Mouse (Mus musculus) forelimb bud, embryonic 11.5 days (tissue): Measurements from ENCODE around the gene Itgbl1.
"Not testable (repeated sequence)": the region's sequence is repeated elsewhere in the genome, so short reads cannot be mapped to it uniquely, and the experiment has no call there.

ENCODE experiments used
- DNase-seq: peaks from one replicate; pipeline ENCODE4 v3.0.0-alpha.2; 2012; ENCODE audit warnings: low read depth, low spot score

Gene Itgbl1

GRCm38 (mm10) chr14:123659921-123660385, at the start of gene Itgbl1:
Gene Itgbl1, plus strand, starts transcription at chr14:123659971.
- no peak for DNase-seq

- no peak for DNase-seq
These were observed 36.8 kb upstream of the Itgbl1 start for GRCm38 (mm10) chr14:123622969-123623368.

- DNase-seq = peak; percentile 35
These were observed 33.1 kb upstream of the Itgbl1 start, which contains the start of gene Nalcn for GRCm38 (mm10) chr14:123626501-123627179. Gene Nalcn, minus strand, starts transcription at chr14:123627144.

- no peak for DNase-seq
These were observed 32.6 kb upstream of the Itgbl1 start for GRCm38 (mm10) chr14:123627180-123627562.

GRCm38 (mm10) chr14:123661091-123661491, 1.3 kb downstream of the Itgbl1 start:
- DNase-seq = peak; percentile 25

- DNase-seq = no peak
These were observed 2.6 kb downstream of the Itgbl1 start for GRCm38 (mm10) chr14:123662386-123662785.

- no peak for DNase-seq
These were observed 3.4 kb downstream of the Itgbl1 start for GRCm38 (mm10) chr14:123663206-123663605.

GRCm38 (mm10) chr14:123664451-123664850, 4.7 kb downstream of the Itgbl1 start:
- DNase-seq = no peak

- DNase-seq = not testable (repeated sequence)
These were observed 11.3 kb downstream of the Itgbl1 start for GRCm38 (mm10) chr14:123671076-123671475.

GRCm38 (mm10) chr14:123678091-123678490, 18.3 kb downstream of the Itgbl1 start:
- DNase-seq = no peak

GRCm38 (mm10) chr14:123714751-123715150, 55.0 kb downstream of the Itgbl1 start:
- DNase-seq = no peak

- DNase-seq = no peak
These were observed 82.3 kb downstream of the Itgbl1 start for GRCm38 (mm10) chr14:123742055-123742454.

GRCm38 (mm10) chr14:123751017-123751416, 91.2 kb downstream of the Itgbl1 start:
- no peak for DNase-seq

GRCm38 (mm10) chr14:123759534-123759933, 99.8 kb downstream of the Itgbl1 start:
- DNase-seq = no peak

- no peak for DNase-seq
These were observed 100.3 kb downstream of the Itgbl1 start for GRCm38 (mm10) chr14:123760079-123760478.

GRCm38 (mm10) chr14:123801744-123802143, 142.0 kb downstream of the Itgbl1 start:
- no peak for DNase-seq

- no peak for DNase-seq
These were observed 177.9 kb downstream of the Itgbl1 start for GRCm38 (mm10) chr14:123837662-123838061.

GRCm38 (mm10) chr14:123843675-123844425, 184.1 kb downstream of the Itgbl1 start:
- no peak for DNase-seq

- no peak for DNase-seq
These were observed 204.8 kb downstream of the Itgbl1 start for GRCm38 (mm10) chr14:123864531-123864930.

GRCm38 (mm10) chr14:123865779-123866726, 206.3 kb downstream of the Itgbl1 start:
- no peak for DNase-seq

GRCm38 (mm10) chr14:123927903-123928302, 268.1 kb downstream of the Itgbl1 start:
- no peak for DNase-seq

- no peak for DNase-seq
These were observed 306.8 kb downstream of the Itgbl1 start for GRCm38 (mm10) chr14:123966531-123966930.
